Mouse (Mus musculus) left cerebral cortex, adult 2 months (tissue): ENCODE results near the gene Cd27. TPM values are rescaled to one million over a fixed set of nuclear protein-coding genes. Genes with fewer than 3 reads are reported as not detected.

Experiments
- DNase-seq, 2 experiments: peaks; one replicate each; pipeline ENCODE4 v3.0.0; 2021 to 2022; ENCODE audit warnings: low spot score in 2 of 2, mixed read lengths in 1 of 2; ENCODE audit errors: extremely low spot score in 1 of 2
- H3K27ac ChIP-seq: fragments of 200-600 bp; 2 replicates; pipeline ENCODE4 v1.8.1; 2022
- H3K4me3 ChIP-seq: fragments of 200-600 bp; 2 replicates; pipeline ENCODE4 v1.8.1; 2022
- CTCF ChIP-seq: fragments of 200-600 bp; IDR thresholded peaks from 2 replicates; pipeline ENCODE4 v1.8.1; 2022; ENCODE audit warnings: antibody characterized with exemption, mild to moderate bottlenecking, moderate library complexity
- intact Hi-C: fragments of 180-260 bp; cut with DNase I; formaldehyde crosslinking; loops from one replicate; pipeline ENCODE4 v1.15.1; 2025
- microRNA-seq, 2 experiments: library from miRNA; unstranded; fragments of <30 nt; microRNA quantifications; one replicate each; pipeline ENCODE4 v1.2.0; 2021
- total RNA-seq, 2 experiments: library from RNA; stranded (reverse); gene quantifications; 2 replicates each; pipeline ENCODE4 v1.2.3; 2021

Cd27 gene
- total RNA-seq, 2 experiments from 2014 or later: not detected

DNA sequence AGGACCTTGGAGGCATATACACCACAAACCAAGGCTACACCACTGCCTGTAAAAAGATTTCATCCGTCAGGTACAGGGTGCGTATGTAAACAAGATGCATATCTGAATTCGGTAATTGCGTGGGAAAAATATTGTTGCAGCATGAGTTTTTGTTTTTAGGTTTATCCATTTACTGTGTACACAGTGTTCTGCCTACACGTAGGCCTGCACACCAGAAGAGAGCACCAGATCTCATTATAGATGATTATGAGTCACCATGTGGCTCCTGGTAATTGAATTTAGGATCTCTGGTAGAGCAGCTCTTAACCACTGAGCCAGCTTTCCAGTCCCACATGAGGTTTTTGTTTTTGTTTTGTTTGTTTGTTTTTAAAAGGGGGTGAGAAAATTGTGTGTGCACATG, 39.6 kb downstream of the Cd27 start:
- no peak for DNase-seq
- no peak overlapping the region for H3K27ac ChIP-seq
- no peak overlapping the region for H3K4me3 ChIP-seq
- TF ChIP-seq CTCF: no peak
- intact Hi-C loops: no loop called here

DNA sequence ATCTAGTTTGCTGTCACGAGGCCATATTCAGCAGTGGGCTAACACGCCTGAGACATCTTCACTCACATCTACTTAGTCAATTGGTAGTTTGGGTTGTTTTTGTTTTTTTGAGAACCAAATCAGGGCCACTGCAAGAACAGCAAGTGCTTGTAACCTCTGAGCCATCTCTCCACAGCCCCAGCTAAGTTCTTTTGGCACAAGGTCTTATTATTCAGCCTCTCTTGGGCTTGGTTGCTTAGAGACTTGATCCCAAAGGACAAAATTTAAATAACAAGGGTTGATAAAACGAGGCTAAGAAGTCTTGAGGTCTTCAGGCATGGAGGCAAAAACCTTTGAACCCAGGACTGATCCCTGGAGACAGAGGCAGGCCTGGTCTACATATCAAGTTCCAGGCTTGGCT, 40.5 kb downstream of the Cd27 start:
- Histone ChIP-seq H3K4me3 (no peak overlapping the region), H3K27ac (no peak overlapping the region)
- intact Hi-C loops: no loop called here
- no peak for TF ChIP-seq CTCF
- DNase-seq: no peak

GRCm38 (mm10) chr6:125195541-125196075, 41.2 kb downstream of the Cd27 start:
- DNase-seq: no peak
- intact Hi-C loops: no loop called here
- TF ChIP-seq CTCF: no peak
- Histone ChIP-seq H3K4me3 (no peak overlapping the region), H3K27ac (0 out of 2 replicates have a peak overlapping the region, but pooled peaks have one; percentile 11)

DNA sequence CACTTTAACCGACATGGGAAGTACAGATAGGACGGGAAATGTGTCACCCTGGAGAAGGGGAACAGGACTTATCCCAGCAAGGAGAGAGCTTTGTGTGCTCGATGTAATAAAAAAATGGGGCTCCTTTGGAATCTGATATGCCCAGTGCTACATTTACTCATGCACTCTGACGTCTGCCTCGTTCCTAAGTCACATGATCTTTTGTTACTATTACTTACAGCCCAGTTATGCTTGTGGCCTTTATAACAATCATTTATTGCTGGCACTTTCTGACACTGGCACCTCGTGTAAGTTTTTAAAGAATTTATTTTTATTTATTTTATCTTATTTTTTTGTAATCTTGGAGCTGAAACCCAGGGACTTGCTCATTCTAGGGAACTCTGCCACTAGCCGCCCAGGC, 43.4 kb downstream of the Cd27 start:
- Histone ChIP-seq H3K27ac (no peak overlapping the region), H3K4me3 (no peak overlapping the region)
- DNase-seq: no peak
- TF ChIP-seq CTCF: no peak
- intact Hi-C loops: loop anchor here (2.0 kb wide), 1 partner anchor 21 kb away; the partner anchor contains the start of gene Vamp1

- peak overlapping the region; percentile 96; the same call in 1 of the 2 replicates for H3K27ac ChIP-seq
- no peak for TF ChIP-seq CTCF
- peak overlapping the region; percentile 82 for H3K4me3 ChIP-seq
- intact Hi-C loops: loop anchor here (2.0 kb wide), 1 partner anchor 22 kb away; the partner anchor contains the start of gene Vamp1
- DNase-seq: no peak
These were observed 44.0 kb downstream of the Cd27 start for GRCm38 (mm10) chr6:125192841-125193240.

GRCm38 (mm10) chr6:125192016-125192714, 44.6 kb downstream of the Cd27 start:
- Histone ChIP-seq H3K4me3 (peak overlapping the region; percentile 82), H3K27ac (peak overlapping the region; percentile 96)
- no peak for TF ChIP-seq CTCF
- peak; percentile 86 for DNase-seq
- intact Hi-C loops: loop anchor here (2.0 kb wide), 1 partner anchor 23 kb away; the partner anchor contains the start of gene Vamp1

DNA sequence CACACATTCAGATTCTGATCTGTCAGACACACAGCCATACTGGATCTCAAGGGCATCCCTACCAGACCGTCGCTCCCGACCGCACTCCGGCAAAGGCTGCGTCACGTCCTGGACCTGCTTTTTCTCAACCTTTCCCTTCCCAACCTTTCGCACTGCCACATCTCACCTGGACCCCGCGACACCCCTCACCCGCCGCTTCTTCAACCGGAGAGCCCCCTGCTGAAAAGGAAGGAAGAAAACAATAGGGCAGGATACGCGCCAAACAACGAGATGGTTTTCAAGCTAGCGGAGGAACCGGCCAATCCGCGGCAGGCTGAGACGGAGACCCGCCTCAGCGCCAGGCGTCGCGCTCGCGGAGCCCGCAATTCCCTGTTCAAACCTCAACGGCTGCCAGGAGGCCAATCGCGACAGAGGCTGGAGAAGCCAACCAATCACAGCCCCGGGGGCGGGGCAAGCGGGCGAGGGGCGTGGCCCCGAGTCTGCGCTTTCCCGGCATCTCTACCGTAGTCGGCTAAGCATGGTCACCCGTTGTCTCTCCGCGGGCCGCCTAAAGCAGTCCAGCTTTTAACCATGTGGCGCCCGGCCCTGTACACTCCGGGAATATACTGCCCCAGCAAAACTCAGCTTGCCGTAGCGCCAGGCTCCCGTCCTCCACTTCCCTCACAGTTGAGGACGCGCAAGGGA, 45.3 kb downstream of the Cd27 start, which contains the start of the genes Ncapd2 and Mrpl51:
Gene Ncapd2 (minus strand): TSS at position 370 of the 684 bp plus-strand sequence.
Gene Mrpl51 (plus strand): TSS at position 470 of the 684 bp plus-strand sequence.
- Histone ChIP-seq H3K4me3 (peak within 1 kb of the TSS; percentile 82), H3K27ac (peak within 1 kb of the TSS; percentile 96)
- peak; percentile 97 for DNase-seq
- intact Hi-C loops: loop anchor here (1.0 to 2.0 kb wide), 3 partner anchors 23 to 80 kb away; partner anchors contain the start of genes Gapdh and Vamp1
- peak; percentile 23; the same call in 1 of the 2 replicates for TF ChIP-seq CTCF

DNA sequence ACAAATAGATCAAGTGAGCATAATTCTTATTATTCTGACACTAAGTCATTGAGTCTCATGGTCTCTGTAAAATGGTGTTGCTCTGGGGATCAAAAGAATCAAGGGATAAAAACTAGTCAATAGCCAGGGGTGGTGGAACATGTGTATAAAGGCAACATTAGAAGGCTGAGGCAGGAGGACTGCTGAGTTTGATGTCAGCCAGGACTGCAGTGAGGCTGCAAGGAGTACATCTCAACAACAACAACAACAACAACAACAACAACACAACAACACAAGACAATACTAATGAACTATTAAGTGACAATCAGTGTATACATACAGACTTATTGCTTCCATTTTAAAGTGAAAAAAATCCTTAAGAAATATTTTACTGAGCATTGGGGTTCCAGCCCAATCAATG, 46.0 kb downstream of the Cd27 start:
- no peak for DNase-seq
- no peak for TF ChIP-seq CTCF
- Histone ChIP-seq H3K27ac (peak overlapping the region; percentile 96), H3K4me3 (peak overlapping the region; percentile 82)
- intact Hi-C loops: loop anchor here (1.0 to 2.0 kb wide), 2 partner anchors 24 to 80 kb away; partner anchors contain the start of gene Gapdh

- Histone ChIP-seq H3K27ac (no peak overlapping the region), H3K4me3 (no peak overlapping the region)
- no peak for TF ChIP-seq CTCF
- intact Hi-C loops: no loop called here
- DNase-seq: no peak
These were observed 50.6 kb downstream of the Cd27 start for GRCm38 (mm10) chr6:125186203-125186602.

Small RNA genes within 50 kb of the gene (microRNA-seq; reads per million reads assigned to microRNA genes)
- gene Mir3098: 0.24 to 1.5 reads per million in 2 experiments
- 0 reads per million in 2 experiments for gene Mir8113

Other genes with a start within 250 kb of the Cd27 start
- gene Pianp, start 240.3 kb downstream of the Cd27 start, total RNA-seq: 100 to 1,000 TPM; 176 to 191 TPM
- 10 to 100 TPM; 48.2 to 50.6 TPM for gene Zfp384, start 227.9 kb downstream of the Cd27 start, total RNA-seq
- 10 to 100 TPM; 49.5 to 56.6 TPM for gene Ing4, start 197.2 kb downstream of the Cd27 start, total RNA-seq
- 10 to 100 TPM; 12.2 to 18.4 TPM for gene Acrbp, start 187.3 kb downstream of the Cd27 start, total RNA-seq
- under 1 TPM; 0.50 to 0.68 TPM for gene Lpar5, start 169.1 kb downstream of the Cd27 start, total RNA-seq
- 100 to 1,000 TPM; 166 to 171 TPM for gene Chd4, start 141.0 kb downstream of the Cd27 start, total RNA-seq
- 10 to 100 TPM; 28.1 to 32.1 TPM for gene Nop2, start 105.1 kb downstream of the Cd27 start, total RNA-seq
- 10 to 100 TPM; 64.6 to 67.1 TPM for gene Iffo1, start 91.8 kb downstream of the Cd27 start, total RNA-seq
- gene Gapdh, start 70.5 kb downstream of the Cd27 start, total RNA-seq: 1,000 to 10,000 TPM; 2,312 to 2,314 TPM
- 10 to 100 TPM; 22.6 to 23.4 TPM for gene Ncapd2, start 45.3 kb downstream of the Cd27 start, total RNA-seq
- 10 to 100 TPM; 69.1 to 74.5 TPM for gene Mrpl51, start 45.2 kb downstream of the Cd27 start, total RNA-seq
- 100 to 1,000 TPM; 125 to 128 TPM for gene Vamp1, start 21.5 kb downstream of the Cd27 start, total RNA-seq
- 1 to 10 TPM; 5.0 to 6.0 TPM for gene Tapbpl, start 5.2 kb downstream of the Cd27 start, total RNA-seq
- not detected for gene Tuba3a, start 49.0 kb upstream of the Cd27 start, total RNA-seq
- gene Ltbr, start 76.9 kb upstream of the Cd27 start, total RNA-seq: 1 to 10 TPM; 7.9 to 9.1 TPM
- 1 to 10 TPM; 2.5 to 2.7 TPM for gene Scnn1a, start 83.6 kb upstream of the Cd27 start, total RNA-seq
- gene Tnfrsf1a, start 112.4 kb upstream of the Cd27 start, total RNA-seq: 10 to 100 TPM; 10.8 to 11.1 TPM
- gene Plekhg6, start 143.8 kb upstream of the Cd27 start, total RNA-seq: under 1 TPM; 0.30 to 0.34 TPM